Mouse (Mus musculus): ENCODE results near the gene Erbb4. TPM values are rescaled to one million over a fixed set of nuclear protein-coding genes. Genes with fewer than 3 reads are reported as not detected.

The Erbb4 gene
- total RNA-seq, 2 experiments from 2014 or later = 75.6 to 76.9 TPM

GRCm38 (mm10) chr1:69046228-69046978 lies 61.5 kb downstream of the Erbb4 start:
- intact Hi-C loops (cut with DNase I) = no loop called here
- DNase-seq = no peak

- DNase-seq = no peak
- intact Hi-C loops (cut with DNase I) = no loop called here
Measured at GRCm38 (mm10) chr1:69027816-69028215, 80.0 kb downstream of the Erbb4 start.

- DNase-seq = no peak
- intact Hi-C loops (cut with DNase I) = no loop called here
Measured at GRCm38 (mm10) chr1:69024858-69025257, 83.0 kb downstream of the Erbb4 start.

- intact Hi-C loops (cut with DNase I) = no loop called here
- no peak for DNase-seq
Measured at GRCm38 (mm10) chr1:69023157-69023925, 84.5 kb downstream of the Erbb4 start.

GRCm38 (mm10) chr1:69009800-69010505 lies 97.9 kb downstream of the Erbb4 start:
- intact Hi-C loops (cut with DNase I) = no loop called here
- DNase-seq = no peak

- intact Hi-C loops (cut with DNase I) = no loop called here
- DNase-seq = no peak
Measured at GRCm38 (mm10) chr1:69001371-69001770, 106.5 kb downstream of the Erbb4 start.

GRCm38 (mm10) chr1:68979251-68979650 lies 128.6 kb downstream of the Erbb4 start:
- DNase-seq = no peak

GRCm38 (mm10) chr1:68978571-68978970 lies 129.3 kb downstream of the Erbb4 start:
- intact Hi-C loops (cut with DNase I) = no loop called here

More at GRCm38 (mm10) chr1:68979251-68979650, 128.6 kb downstream of the Erbb4 start:
- intact Hi-C loops (cut with DNase I) = no loop called here

GRCm38 (mm10) chr1:68973355-68974127 lies 134.3 kb downstream of the Erbb4 start:
- intact Hi-C loops (cut with DNase I) = no loop called here
- no peak for DNase-seq

More at GRCm38 (mm10) chr1:68978571-68978970, 129.3 kb downstream of the Erbb4 start:
- no peak for DNase-seq

- intact Hi-C loops (cut with DNase I) = no loop called here
- DNase-seq = no peak
Measured at GRCm38 (mm10) chr1:68964127-68964526, 143.7 kb downstream of the Erbb4 start.

GRCm38 (mm10) chr1:68961365-68962116 lies 146.3 kb downstream of the Erbb4 start:
- intact Hi-C loops (cut with DNase I) = no loop called here
- DNase-seq = no peak

- DNase-seq = no peak
- intact Hi-C loops (cut with DNase I) = no loop called here
Measured at GRCm38 (mm10) chr1:68956766-68957533, 150.9 kb downstream of the Erbb4 start.

- intact Hi-C loops (cut with DNase I) = no loop called here
- no peak for DNase-seq
Measured at GRCm38 (mm10) chr1:68955482-68955881, 152.4 kb downstream of the Erbb4 start.

GRCm38 (mm10) chr1:68943141-68943540 lies 164.7 kb downstream of the Erbb4 start:
- intact Hi-C loops (cut with DNase I) = no loop called here
- peak; percentile 30 for DNase-seq

GRCm38 (mm10) chr1:68934804-68935203 lies 173.1 kb downstream of the Erbb4 start:
- no peak for DNase-seq
- intact Hi-C loops (cut with DNase I) = no loop called here

GRCm38 (mm10) chr1:68933330-68934065 lies 174.4 kb downstream of the Erbb4 start:
- peak; percentile 11 for DNase-seq
- intact Hi-C loops (cut with DNase I) = no loop called here

GRCm38 (mm10) chr1:68917828-68918227 lies 190.0 kb downstream of the Erbb4 start:
- intact Hi-C loops (cut with DNase I) = no loop called here
- DNase-seq = no peak

GRCm38 (mm10) chr1:68892041-68892440 lies 215.8 kb downstream of the Erbb4 start:
- intact Hi-C loops (cut with DNase I) = no loop called here
- no peak for DNase-seq

Measured in left cerebral cortex, postnatal 4 days (tissue).